ENCODE assay signal across 9 mouse cellular contexts in the genomic region with DNA sequence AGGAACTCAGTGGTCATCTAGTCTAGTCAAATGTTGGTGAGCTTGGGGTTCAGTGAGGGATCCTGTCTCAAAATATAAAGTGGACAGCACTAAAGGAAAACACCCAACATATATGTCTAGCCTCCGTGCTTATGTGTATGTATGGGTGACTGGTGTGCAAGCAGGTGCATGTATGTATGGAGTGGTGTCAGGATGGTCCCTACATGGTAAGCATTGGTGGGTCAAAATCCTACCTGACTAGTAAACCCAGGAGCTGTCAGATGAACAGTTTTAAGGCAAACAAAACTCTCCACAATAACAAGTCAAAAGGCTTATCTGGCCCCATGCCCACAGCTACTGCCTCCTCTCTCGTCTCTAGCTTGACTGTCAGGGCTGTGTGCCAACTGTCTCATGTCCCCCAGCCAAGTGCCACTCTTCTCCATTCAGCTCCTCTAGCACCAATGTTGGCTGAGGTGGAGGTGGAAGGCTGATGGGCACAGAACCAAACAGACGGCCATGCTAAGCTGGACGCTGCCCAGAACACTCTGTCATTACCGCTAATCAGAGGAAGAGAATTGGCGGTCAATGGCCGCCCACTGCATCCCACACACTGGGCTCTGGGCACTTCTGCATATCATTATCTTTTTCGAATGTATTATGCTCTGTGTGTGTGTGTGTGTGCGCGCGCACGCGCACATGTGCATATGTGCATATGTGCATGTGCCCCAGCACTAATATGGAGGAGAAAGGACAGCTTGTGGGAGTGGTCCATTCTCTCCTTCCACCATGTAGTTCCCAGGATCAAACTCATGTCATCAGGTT. TPM values are rescaled to one million over a fixed set of nuclear protein-coding genes. Genes with fewer than 3 reads are reported as not detected.
DNase-seq lines count a peak whose midpoint lies in the region; ATAC-seq lines count a peak whose summit lies in the region.
"Had no signal": no experiment of that assay in that cellular context is flagged by ENCODE, and none has a peak within 500 bp of the region (broad histone marks: within the 10 kb centered on the region; RNA-seq: fewer than 3 reads in every experiment).

No protein-coding gene starts in this region.

- ATAC-seq in granulocyte monocyte progenitor cell, adult 5-6 weeks (replicated peaks; ENCODE audit: poor library complexity, severe bottlenecking) = no peak

- intact Hi-C loops in heart, postnatal 25 days (cut with DNase I) = no loop called here

- peak; percentile 95 for DNase-seq in heart, adult 11 months
- no peak for DNase-seq in heart, postnatal 25 days (ENCODE audit: low spot score)
- peak; percentile 6 for DNase-seq in adipocyte (ENCODE audit: low spot score)
- DNase-seq in frontal cortex, postnatal 36 days (ENCODE audit: low spot score in 2 of 2) = peak; percentile 22 to 30
- DNase-seq in layer of hippocampus, postnatal 36 days = peak; percentile 42 to 56
- DNase-seq in gastrocnemius, adult 8-10 months (ENCODE audit: low spot score in 2 of 2) = no peak
- no peak for DNase-seq in spleen, postnatal 36 days (ENCODE audit: low spot score in 2 of 2)
- DNase-seq: kidney, adult 2 months had no signal

RNA-seq across cellular contexts. Expression of gene Scube2, which starts 23.7 kb away (rescaled TPM):
- 10 to 100 TPM; 22.6 to 24.0 TPM for total RNA-seq in heart, postnatal 25 days (2021)
- 1 to 10 TPM; 1.9 to 2.0 TPM for total RNA-seq in layer of hippocampus, postnatal 36 days (2021)
- 1 to 10 TPM in 2 of 4 experiments, under 1 TPM in 2; 0.87 to 1.9 (median 1.3) TPM for total RNA-seq in gastrocnemius, adult 8-10 months (2022)
- not detected in 2 replicates for total RNA-seq in granulocyte monocyte progenitor cell, adult 5-6 weeks (2014; fragmentation: Nextera tagmentation)
- total RNA-seq in granulocyte monocyte progenitor cell, adult 5-6 weeks (2017) = not detected in 2 replicates

RNA-seq across cellular contexts. Expression of gene Nrip3, which starts 60.0 kb away (rescaled TPM):
- under 1 TPM; 0.39 to 0.45 TPM for total RNA-seq in heart, postnatal 25 days (2021)
- 100 to 1,000 TPM; 209 to 247 TPM for total RNA-seq in layer of hippocampus, postnatal 36 days (2021)
- under 1 TPM in 1 of 4 experiments, not detected in 3; 0.05 TPM for total RNA-seq in gastrocnemius, adult 8-10 months (2022)
- not detected in 2 replicates for total RNA-seq in granulocyte monocyte progenitor cell, adult 5-6 weeks (2014; fragmentation: Nextera tagmentation)
- total RNA-seq in granulocyte monocyte progenitor cell, adult 5-6 weeks (2017) = not detected in 2 replicates

Comparison
In these comparisons a context has a peak if more than half of its experiments do, and no peak if none do; other contexts are left out.
1. DNase-seq: peak in heart, adult 11 months (single experiment), adipocyte (single experiment), frontal cortex, postnatal 36 days (2 of 2) and layer of hippocampus, postnatal 36 days (2 of 2); none in heart, postnatal 25 days (single experiment), gastrocnemius, adult 8-10 months (0 of 2) and spleen, postnatal 36 days (0 of 2).
2. RNA of gene Scube2, which starts 23.7 kb away (total RNA-seq): 22.6 to 24.0 TPM in heart, postnatal 25 days; 1.9 to 2.0 TPM in layer of hippocampus, postnatal 36 days, 0.87 to 1.9 TPM in gastrocnemius, adult 8-10 months and not detected in granulocyte monocyte progenitor cell, adult 5-6 weeks; every median in the first group is over 4 times any median in the second.
3. RNA of gene Nrip3, which starts 60.0 kb away (total RNA-seq): 209 to 247 TPM in layer of hippocampus, postnatal 36 days; 0.39 to 0.45 TPM in heart, postnatal 25 days, 0.05 TPM in gastrocnemius, adult 8-10 months and not detected in granulocyte monocyte progenitor cell, adult 5-6 weeks; every median in the first group is over 100 times any median in the second.